Mouse (Mus musculus) brain, embryonic 14.5 days (tissue): ENCODE measurements around the gene Zfp512.

Source experiments
- CTCF ChIP-seq: fragments of 200-500 bp; IDR thresholded peaks from 2 replicates; pipeline ENCODE4 v1.5.1; 2012; ENCODE audit warnings: inconsistent platforms, mild to moderate bottlenecking, moderate library complexity, borderline replicate concordance; ENCODE audit not compliant: insufficient read depth, insufficient read length; ENCODE audit errors: extremely low read depth
- POLR2A ChIP-seq: fragments of 200-500 bp; IDR thresholded peaks from 2 replicates; pipeline ENCODE4 v1.6.1; 2012; ENCODE audit warnings: mild to moderate bottlenecking, inconsistent platforms, borderline replicate concordance; ENCODE audit not compliant: poor library complexity, insufficient read depth, insufficient read length, severe bottlenecking; ENCODE audit errors: extremely low read depth

DNA sequence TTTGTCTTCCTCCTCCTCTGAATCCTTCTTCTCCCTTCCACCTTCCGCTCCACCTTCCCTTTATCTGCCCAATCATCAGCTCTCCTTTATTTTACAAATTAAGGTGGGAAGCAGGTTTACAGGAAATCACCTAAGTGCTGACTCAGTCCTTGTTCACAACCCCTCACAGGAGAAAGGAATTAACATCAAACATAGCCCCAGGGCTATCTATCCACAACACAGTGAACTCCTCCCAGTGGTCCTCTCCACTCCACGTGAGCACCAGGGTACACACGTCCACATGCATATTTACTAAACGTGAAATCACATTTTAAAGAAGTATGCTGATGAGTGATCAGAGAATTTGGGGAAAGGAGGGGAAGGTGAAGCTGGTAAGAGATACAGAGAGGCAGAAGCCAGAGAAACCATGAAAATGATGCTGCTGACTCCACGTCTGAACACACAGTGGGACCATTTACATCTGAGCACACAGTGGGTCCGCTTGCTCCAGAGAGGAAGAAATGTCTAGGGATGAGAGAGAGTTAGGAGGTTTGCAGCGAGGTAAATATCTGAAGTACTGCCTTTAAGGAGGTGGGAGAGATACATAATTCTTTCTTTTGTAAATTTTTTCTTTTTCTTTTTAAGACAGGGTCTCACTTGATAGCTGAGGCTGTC, 37.0 kb downstream of the Zfp512 start:
- no peak for TF ChIP-seq POLR2A
- no peak for TF ChIP-seq CTCF
